Mouse (Mus musculus): ENCODE measurements around the gene Hk1.

DNA sequence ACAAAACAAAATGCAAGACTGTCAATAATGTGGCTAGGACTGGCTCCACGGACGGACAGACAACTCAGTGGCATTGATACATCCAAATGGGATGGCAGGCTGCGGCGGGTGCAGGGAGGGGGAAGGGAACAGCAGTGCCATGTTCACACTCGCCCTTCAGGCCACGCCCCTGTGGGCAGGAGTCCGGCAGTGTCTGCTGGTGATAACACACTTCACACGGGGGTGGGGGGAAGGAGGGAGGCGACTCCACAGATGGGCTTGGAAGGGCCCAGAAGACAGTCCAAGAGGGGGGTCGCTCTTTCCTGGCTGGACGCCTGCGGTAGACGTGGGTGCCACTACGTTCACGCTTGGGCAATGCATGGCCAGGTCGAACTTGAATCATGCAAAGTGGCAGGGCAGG is 110.4 kb downstream of the Hk1 start:
- TF ChIP-seq CTCF (IDR thresholded peaks at IDR 0.05; ENCODE audit: low read depth) (no peak), EP300 (IDR thresholded peaks at IDR 0.05; ENCODE audit: low read depth) (no peak)

Data from liver, postnatal 0 days (tissue).